Mouse (Mus musculus): ENCODE measurements at regions not wholly inside any gene's neighbourhood (a gene's known extent, or its start where the extent isn't known, plus 50 kb on each side); places are given as distances from the start of the nearest gene placed in this dataset.

DNA sequence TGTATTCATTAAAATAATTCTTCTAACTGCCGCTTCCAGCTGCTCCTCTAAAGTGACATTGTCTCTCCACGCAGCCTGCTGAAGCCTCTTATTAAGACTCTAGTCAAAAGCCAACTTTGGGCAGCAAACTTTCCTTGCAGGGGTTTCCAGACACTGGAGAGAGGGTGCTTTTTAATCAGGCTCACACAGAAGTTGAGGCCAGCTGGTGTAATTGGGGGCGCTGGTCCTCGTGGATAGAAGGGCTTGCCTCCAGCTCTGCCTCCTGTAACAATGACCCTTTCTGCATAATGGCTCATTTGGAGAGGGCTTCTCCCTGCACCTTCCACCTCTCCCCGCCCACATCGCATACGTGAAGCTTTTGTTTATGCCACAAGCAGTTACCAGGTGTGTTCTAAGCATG is 82.8 kb upstream of the Vps8 start:
- no peak for TF ChIP-seq TAL1 (IDR thresholded peaks at IDR 0.05; ENCODE audit: low read length)
- TF ChIP-seq GATA1 (IDR thresholded peaks at IDR 0.05; ENCODE audit: low read length): no peak
